Mouse (Mus musculus): ENCODE measurements around the gene Fabp7. TPM values are rescaled to one million over a fixed set of nuclear protein-coding genes. Genes with fewer than 3 reads are reported as not detected.

Gene Fabp7
- 10 to 100 TPM; 42.1 to 58.5 (median 47.4) TPM for total RNA-seq (2022)

GRCm38 (mm10) chr10:57784876-57785150 is at the start of gene Fabp7:
Gene Fabp7, plus strand, starts transcription at chr10:57784881.
- DNase-seq (ENCODE audit: low spot score in 2 of 2), result no peak

- no peak for DNase-seq (ENCODE audit: low spot score in 2 of 2)
These were observed 43.9 kb upstream of the Fabp7 start for GRCm38 (mm10) chr10:57740733-57741132.

- DNase-seq (ENCODE audit: low spot score in 2 of 2), result no peak
These were observed 43.3 kb upstream of the Fabp7 start for GRCm38 (mm10) chr10:57741351-57741750.

- DNase-seq (ENCODE audit: low spot score in 2 of 2), result no peak
These were observed 41.6 kb upstream of the Fabp7 start for GRCm38 (mm10) chr10:57743045-57743444.

GRCm38 (mm10) chr10:57743606-57744016 is 41.1 kb upstream of the Fabp7 start:
- peak; percentile 7 to 43 for DNase-seq (ENCODE audit: low spot score in 2 of 2)

- DNase-seq (ENCODE audit: low spot score in 2 of 2), result peak in 1 of 2 experiments; percentile 10
These were observed 40.4 kb upstream of the Fabp7 start for GRCm38 (mm10) chr10:57744128-57744765.

GRCm38 (mm10) chr10:57745452-57745851 is 39.2 kb upstream of the Fabp7 start:
- no peak for DNase-seq (ENCODE audit: low spot score in 2 of 2)

- no peak for DNase-seq (ENCODE audit: low spot score in 2 of 2)
These were observed 37.6 kb upstream of the Fabp7 start for GRCm38 (mm10) chr10:57747127-57747526.

GRCm38 (mm10) chr10:57753343-57753742 is 31.3 kb upstream of the Fabp7 start:
- DNase-seq (ENCODE audit: low spot score in 2 of 2), result no peak

GRCm38 (mm10) chr10:57755201-57755736 is 29.4 kb upstream of the Fabp7 start:
- DNase-seq (ENCODE audit: low spot score in 2 of 2), result no peak

GRCm38 (mm10) chr10:57758999-57759398 is 25.7 kb upstream of the Fabp7 start:
- no peak for DNase-seq (ENCODE audit: low spot score in 2 of 2)

GRCm38 (mm10) chr10:57760694-57761093 is 24.0 kb upstream of the Fabp7 start:
- no peak for DNase-seq (ENCODE audit: low spot score in 2 of 2)

- no peak for DNase-seq (ENCODE audit: low spot score in 2 of 2)
These were observed 21.6 kb upstream of the Fabp7 start for GRCm38 (mm10) chr10:57763044-57763443.

GRCm38 (mm10) chr10:57783289-57784130 is 1.2 kb upstream of the Fabp7 start:
- peak; percentile 18 to 20 for DNase-seq (ENCODE audit: low spot score in 2 of 2)

- peak; percentile 45 to 73 for DNase-seq (ENCODE audit: low spot score in 2 of 2)
These were observed 378 bp upstream of the Fabp7 start for GRCm38 (mm10) chr10:57784131-57784875.

GRCm38 (mm10) chr10:57785552-57785951 is 871 bp downstream of the Fabp7 start:
- no peak for DNase-seq (ENCODE audit: low spot score in 2 of 2)

GRCm38 (mm10) chr10:57792957-57793356 is 8.3 kb downstream of the Fabp7 start:
- DNase-seq (ENCODE audit: low spot score in 2 of 2), result no peak

- DNase-seq (ENCODE audit: low spot score in 2 of 2), result no peak
These were observed 9.3 kb downstream of the Fabp7 start, which contains the start of gene Smpdl3a for GRCm38 (mm10) chr10:57794018-57794417. Gene Smpdl3a, plus strand, starts transcription at chr10:57794335.

- peak; percentile 22 to 28 for DNase-seq (ENCODE audit: low spot score in 2 of 2)
These were observed 10.1 kb downstream of the Fabp7 start for GRCm38 (mm10) chr10:57794491-57795461.

- no peak for DNase-seq (ENCODE audit: low spot score in 2 of 2)
These were observed 10.9 kb downstream of the Fabp7 start for GRCm38 (mm10) chr10:57795542-57795941.

GRCm38 (mm10) chr10:57796057-57796456 is 11.4 kb downstream of the Fabp7 start:
- DNase-seq (ENCODE audit: low spot score in 2 of 2), result no peak
